Mouse (Mus musculus) cortical plate, adult 2 months (tissue): Measurements from ENCODE around the gene Dand5. TPM values are rescaled to one million over a fixed set of nuclear protein-coding genes. Genes with fewer than 3 reads are reported as not detected.
A peak's percentile ranks its signal among the peaks of the same experiment; 100 is the strongest.

Source experiments
- H3K27ac ChIP-seq: fragments of 200-500 bp; 2 replicates; pipeline ENCODE4 v1.5.1; 2012; ENCODE audit warnings: low read length, control low read depth, inconsistent platforms; ENCODE audit not compliant: insufficient read depth
- H3K4me1 ChIP-seq: fragments of 200-500 bp; 2 replicates; pipeline ENCODE4 v1.6.1; 2011; ENCODE audit warnings: low read length; ENCODE audit not compliant: control insufficient read depth, insufficient read depth
- H3K4me3 ChIP-seq: fragments of 200-500 bp; 2 replicates; pipeline ENCODE4 v1.5.1; 2011; ENCODE audit warnings: mild to moderate bottlenecking, low read length, control low read depth; ENCODE audit not compliant: insufficient read depth
- CTCF ChIP-seq: fragments of 200-500 bp; IDR thresholded peaks from 2 replicates; pipeline ENCODE4 v1.5.1; 2011; ENCODE audit warnings: mild to moderate bottlenecking, control low read depth, low read length; ENCODE audit not compliant: insufficient read depth; ENCODE audit errors: extremely low read depth
- POLR2A ChIP-seq: fragments of 200-500 bp; IDR thresholded peaks from 2 replicates; pipeline ENCODE4 v1.6.1; 2011; ENCODE audit warnings: mild to moderate bottlenecking, low read length, control low read depth; ENCODE audit not compliant: insufficient read depth; ENCODE audit errors: extremely low read depth
- polyA plus RNA-seq: library from polyadenylated mRNA; depleted of rRNA; stranded (reverse); fragments of >200 nt; gene quantifications from 2 replicates; pipeline ENCODE4 v1.2.3, GENCODE M21; 2012

The Dand5 gene
- polyA plus RNA-seq, 1 experiment: 14.9 TPM

DNA sequence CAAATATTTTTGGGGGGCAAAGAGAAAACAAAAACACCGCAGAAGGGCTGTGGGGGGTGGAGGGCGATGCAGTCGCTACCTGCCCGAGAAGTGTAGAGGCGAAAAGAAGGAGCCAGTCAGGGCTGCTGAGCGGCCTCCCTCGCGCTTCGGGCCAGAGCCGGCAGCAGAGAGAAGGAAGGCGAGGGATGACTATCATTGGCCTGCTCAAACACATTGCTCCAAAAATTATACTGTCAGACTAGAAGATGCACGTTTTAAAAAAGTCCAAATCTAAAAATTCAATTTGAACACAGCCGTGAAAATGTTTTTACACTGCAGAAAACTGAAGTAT, 42.4 kb downstream of the Dand5 start:
- Histone ChIP-seq H3K4me1 (peaks cover 18% of the 10 kb centered on the region), H3K27ac (peak overlapping the region; percentile 95), H3K4me3 (no peak overlapping the region)
- TF ChIP-seq POLR2A (no peak), CTCF (no peak)

DNA sequence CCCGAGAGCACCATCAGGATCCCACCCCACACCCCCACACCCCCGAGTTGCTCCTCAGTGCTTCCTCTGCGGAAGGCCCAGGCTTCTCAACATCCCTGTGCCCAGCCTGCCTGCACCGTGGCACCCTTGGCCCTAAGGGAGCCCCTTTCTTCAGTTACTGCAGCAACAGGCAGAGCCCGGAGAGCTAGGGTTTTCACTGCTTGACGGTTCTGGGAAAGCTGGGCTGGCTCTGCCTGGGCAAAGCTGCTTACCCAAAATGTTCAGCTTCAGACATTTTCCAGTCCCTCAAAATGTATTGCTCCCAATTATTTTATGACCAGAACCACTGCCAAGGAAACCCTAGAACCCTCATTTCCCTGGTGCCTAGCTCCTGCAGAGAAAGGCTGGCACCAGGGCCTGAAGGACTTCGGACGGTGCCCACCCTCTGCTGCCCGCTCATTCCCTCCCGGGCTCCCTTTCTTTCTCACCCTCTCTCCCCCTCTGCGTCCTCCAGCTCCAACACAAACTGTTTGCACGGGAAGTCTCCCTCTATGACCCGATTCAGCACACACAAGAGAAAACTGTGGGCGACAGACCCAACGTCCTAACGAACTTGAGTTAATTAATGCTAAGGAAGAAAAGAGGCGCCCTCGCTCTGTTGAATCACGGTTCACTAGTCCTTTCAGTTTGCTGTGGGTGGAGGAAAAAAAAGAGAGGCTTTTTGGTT, 43.0 kb downstream of the Dand5 start:
- peaks cover 20% of the 10 kb centered on the region for H3K4me1 ChIP-seq
- TF ChIP-seq CTCF: no peak
- no peak for TF ChIP-seq POLR2A
- peak overlapping the region; percentile 9; the same call in 1 of the 2 replicates for H3K4me3 ChIP-seq
- peak overlapping the region; percentile 95 for H3K27ac ChIP-seq

DNA sequence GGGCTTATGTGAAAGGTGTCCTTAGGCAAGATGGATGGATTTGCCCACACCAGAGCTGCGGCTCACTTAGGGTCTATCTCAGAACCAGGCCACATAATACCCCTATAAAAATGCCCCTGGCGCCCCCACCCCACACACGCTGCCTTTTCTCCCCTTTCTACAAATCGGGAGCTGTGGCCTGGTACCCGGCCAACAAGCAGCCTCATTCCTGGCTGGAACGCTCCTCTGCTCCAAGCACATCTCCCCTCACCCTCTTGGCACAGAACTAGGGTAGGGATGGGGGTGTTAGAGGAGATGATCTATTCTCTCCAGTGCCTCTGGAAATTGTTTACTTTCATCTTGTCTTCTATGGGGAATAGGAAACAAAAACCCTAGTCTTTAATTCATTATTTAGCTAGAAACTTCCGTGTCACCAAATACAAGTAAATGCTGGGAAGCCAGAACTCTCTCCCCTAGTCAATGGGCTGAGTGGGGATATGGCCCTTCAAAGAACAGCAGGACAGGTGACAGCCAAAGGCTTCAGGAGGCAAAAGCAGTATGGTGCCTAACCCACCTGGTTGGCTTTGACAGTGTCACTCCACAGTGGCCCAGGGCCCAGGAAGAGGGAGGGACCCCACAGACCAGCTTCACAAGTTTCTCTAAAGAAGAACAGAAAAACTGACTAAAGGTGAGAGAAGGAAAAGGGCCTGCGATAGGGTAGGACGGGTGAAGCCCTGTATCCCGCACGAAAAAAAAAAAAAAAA, 43.8 kb downstream of the Dand5 start:
- TF ChIP-seq POLR2A (no peak), CTCF (no peak)
- H3K4me1 ChIP-seq: peaks cover 20% of the 10 kb centered on the region
- H3K27ac ChIP-seq: peak overlapping the region; percentile 95
- H3K4me3 ChIP-seq: no peak overlapping the region; the same call in 1 of the 2 replicates

DNA sequence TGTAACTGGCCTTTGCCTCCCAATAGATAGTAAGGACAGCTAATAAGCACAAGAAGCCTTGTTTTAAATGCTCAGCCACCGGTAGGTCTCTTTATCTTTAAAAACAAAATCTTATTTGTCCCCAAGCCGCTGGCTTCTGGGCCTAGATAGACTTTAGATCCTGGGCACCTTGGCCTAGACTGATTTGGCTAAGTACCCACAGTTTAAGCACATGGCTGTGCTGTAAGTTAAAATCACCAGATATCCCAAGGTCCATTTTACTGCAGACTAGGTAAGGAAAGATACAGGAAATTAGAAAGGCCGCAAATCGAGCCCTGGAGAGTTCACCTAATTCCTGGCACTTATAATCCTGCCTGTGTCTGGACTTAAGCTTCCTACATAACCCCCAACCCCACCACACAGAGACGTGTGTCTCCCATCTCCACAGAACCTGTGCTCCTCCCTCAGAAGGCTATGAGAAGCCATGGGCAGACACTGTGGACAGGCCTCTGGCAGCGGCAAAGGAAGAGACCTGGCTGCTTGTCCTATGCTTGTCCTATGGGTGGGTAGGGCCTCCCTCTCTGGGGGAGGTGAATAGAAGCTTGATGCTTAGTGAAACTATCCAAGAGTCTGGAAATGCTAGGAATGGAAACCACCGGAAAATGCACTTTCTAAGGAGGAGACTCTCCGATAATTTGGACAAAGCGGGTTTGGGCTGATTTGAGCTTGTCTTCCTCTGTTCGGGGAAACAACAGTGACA, 44.6 kb downstream of the Dand5 start:
- Histone ChIP-seq H3K4me1 (peaks cover 20% of the 10 kb centered on the region), H3K27ac (peak overlapping the region; percentile 95), H3K4me3 (no peak overlapping the region)
- no peak for TF ChIP-seq CTCF
- no peak for TF ChIP-seq POLR2A

DNA sequence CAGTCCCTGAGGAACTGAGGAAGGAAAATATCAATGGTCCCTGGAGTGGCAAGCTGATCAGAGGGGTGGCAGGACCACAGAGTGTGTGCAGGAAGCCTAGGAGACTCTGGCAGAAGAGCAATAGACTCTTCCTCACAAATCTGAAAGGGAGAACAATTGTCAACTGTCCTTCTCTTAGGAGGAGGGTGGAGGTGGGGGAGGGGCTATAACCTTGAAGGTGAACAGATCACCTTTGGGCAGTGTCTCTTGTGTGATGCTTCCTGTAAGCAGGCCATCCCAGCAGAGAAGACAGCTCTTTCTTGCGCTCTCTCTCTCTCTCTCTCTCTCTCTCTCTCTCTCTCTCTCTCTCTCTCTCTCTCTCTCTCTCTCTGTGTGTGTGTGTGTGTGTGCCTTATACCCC, 46.1 kb downstream of the Dand5 start:
- H3K4me3 ChIP-seq: no peak overlapping the region
- TF ChIP-seq CTCF: no peak
- no peak for TF ChIP-seq POLR2A
- H3K27ac ChIP-seq: 0 out of 2 replicates have a peak overlapping the region, but pooled peaks have one; percentile 9
- H3K4me1 ChIP-seq: peaks cover 16% of the 10 kb centered on the region

DNA sequence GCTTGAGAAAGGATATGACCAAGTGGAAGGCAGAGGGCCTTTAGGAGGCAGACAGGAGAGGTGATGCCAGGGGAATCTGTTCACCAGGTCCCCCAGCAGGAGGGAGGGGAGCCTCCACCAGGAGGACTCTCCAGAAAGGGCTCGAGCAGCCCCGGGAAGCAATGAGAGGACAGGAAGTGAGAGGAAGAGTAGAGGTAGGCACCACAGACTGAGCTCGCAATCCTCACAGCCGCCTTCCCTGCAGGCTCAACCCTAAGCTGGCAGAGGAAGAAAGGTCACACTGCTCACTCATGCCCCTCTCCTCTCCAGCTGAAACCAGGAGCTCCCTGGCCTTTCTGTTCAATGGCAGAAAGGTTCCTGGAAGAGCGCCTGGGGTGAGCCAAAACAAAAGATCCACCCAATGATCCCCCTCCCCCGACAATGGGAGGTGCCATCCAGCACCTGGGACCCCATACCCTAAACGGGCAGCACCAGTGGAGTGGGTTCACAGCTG, 47.0 kb downstream of the Dand5 start:
- Histone ChIP-seq H3K4me1 (peaks cover 10% of the 10 kb centered on the region), H3K27ac (peak overlapping the region; percentile 95), H3K4me3 (no peak overlapping the region)
- TF ChIP-seq CTCF (no peak), POLR2A (no peak)

DNA sequence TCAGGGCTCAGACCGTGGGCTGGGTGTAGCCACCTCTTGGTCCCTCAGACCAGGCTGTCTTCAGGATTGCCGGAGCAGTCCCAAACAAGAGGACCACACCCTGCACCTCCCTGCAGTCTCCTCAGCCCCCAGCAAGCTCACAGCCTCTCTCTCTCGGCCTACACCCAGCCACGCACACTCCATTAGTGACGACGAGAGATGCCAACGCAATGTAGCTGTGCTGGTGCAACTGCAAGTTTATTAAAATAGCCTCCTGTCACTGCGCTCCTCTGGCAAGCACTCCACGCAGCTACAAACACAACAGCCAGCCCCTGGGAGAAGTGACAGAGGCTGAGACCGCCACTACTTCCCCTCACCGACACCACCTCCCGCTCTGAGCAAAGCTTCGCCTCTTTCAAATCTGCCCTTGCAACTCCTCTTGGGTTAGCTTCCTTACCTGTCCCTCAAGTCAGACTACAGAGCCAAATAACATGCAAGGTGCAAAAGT, 47.5 kb downstream of the Dand5 start:
- Histone ChIP-seq H3K27ac (peak overlapping the region; percentile 95), H3K4me1 (peaks cover 9% of the 10 kb centered on the region), H3K4me3 (no peak overlapping the region; the same call in 1 of the 2 replicates)
- TF ChIP-seq POLR2A (peak; percentile 33; the same call in 1 of the 2 replicates), CTCF (no peak)

DNA sequence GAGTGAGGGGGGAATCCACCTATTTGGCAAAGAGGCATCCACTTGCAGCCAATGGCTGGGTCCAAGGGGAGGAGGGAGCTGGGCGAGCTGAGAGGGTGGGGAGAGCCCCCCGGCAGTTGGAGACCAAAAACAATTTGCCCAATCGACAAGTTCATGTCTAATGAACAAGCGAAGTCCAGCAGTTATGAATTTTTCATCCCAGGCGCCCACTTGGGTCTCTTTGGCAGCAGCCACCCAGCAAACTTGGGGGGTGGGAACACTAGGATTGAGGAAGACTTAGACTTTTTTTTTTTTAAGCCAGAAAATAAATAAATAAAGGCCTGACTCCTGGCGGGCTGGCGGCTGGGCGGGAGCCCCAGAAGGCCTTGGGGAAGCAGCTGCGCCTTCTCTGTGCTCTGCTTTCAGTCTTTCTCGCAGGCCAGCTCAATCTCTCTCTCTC, 48.1 kb downstream of the Dand5 start:
- H3K4me1 ChIP-seq: peaks cover 9% of the 10 kb centered on the region

DNA sequence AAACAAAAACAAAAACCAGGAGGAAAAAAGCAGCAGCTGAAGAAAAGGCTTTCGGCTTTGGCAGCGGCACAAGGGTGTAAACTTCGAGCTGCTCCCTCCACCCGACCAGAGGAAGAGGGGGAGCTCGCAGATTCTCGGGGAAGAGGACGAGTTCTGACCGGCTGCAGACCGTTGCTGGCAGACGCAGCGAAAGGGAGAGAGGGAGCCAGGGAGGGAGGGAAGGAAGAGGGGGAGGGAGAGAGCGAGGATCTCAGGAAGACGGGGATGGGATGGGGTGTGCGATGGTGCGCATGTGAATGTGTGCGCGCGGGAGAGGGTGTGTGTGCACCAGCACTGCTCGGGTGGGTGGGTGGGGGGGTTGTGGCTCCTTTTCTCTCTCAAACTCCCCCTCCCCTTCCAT, 48.8 kb downstream of the Dand5 start:
- no peak overlapping the region for H3K27ac ChIP-seq

More for the DNA sequence above, 48.1 kb downstream of the Dand5 start:
- TF ChIP-seq POLR2A (no peak), CTCF (no peak)
- H3K4me3 ChIP-seq: no peak overlapping the region; the same call in 1 of the 2 replicates
- peak overlapping the region; percentile 95 for H3K27ac ChIP-seq

More for the DNA sequence above, 48.8 kb downstream of the Dand5 start:
- peak; percentile 87 for TF ChIP-seq POLR2A
- TF ChIP-seq CTCF: no peak
- Histone ChIP-seq H3K4me1 (peaks cover 8% of the 10 kb centered on the region), H3K4me3 (peak overlapping the region; percentile 72)
